Mouse (Mus musculus): ENCODE measurements around the gene Gm10770. TPM values are rescaled to one million over a fixed set of nuclear protein-coding genes. Genes with fewer than 3 reads are reported as not detected.
"Not testable (repeated sequence)": the region's sequence is repeated elsewhere in the genome, so short reads cannot be mapped to it uniquely, and the experiment has no call there.

The Gm10770 gene
- polyA plus RNA-seq, 1 experiment from 2014 or later: not detected

- no peak for DNase-seq
- Histone ChIP-seq H3K36me3 (ENCODE audit: control insufficient read depth, insufficient read depth, low read length) (peaks cover 22% of the 10 kb centered on the region), H3K4me3 (replicated peaks; ENCODE audit: low read depth, low read length) (no peak overlapping the region), H3K27ac (replicated peaks; ENCODE audit: low read depth, low read length) (no peak overlapping the region), H3K4me2 (ENCODE audit: low read length) (no peak overlapping the region), H3K27me3 (ENCODE audit: control insufficient read depth, insufficient read depth, low read length) (no peaks in the 10 kb centered on the region), H3K4me1 (ENCODE audit: control insufficient read depth, insufficient read depth, low read length) (peaks cover 5% of the 10 kb centered on the region), H3K9ac (replicated peaks; ENCODE audit: low read length) (no peak overlapping the region), H3K9me3 (ENCODE audit: control insufficient read depth, low read length) (peaks cover 19% of the 10 kb centered on the region)
- WGBS: 91% methylated on average over 2 of the region's 2 CpGs
- no peak for ATAC-seq (ENCODE audit: low FRiP score, low TSS enrichment)
Observed at GRCm38 (mm10) chr2:150132773-150133172, 46.7 kb downstream of the Gm10770 start.

GRCm38 (mm10) chr2:150132002-150132401 is 47.5 kb downstream of the Gm10770 start:
- H3K4me3 ChIP-seq (replicated peaks; ENCODE audit: low read depth, low read length); H3K27ac ChIP-seq (replicated peaks; ENCODE audit: low read depth, low read length); H3K9ac ChIP-seq (replicated peaks; ENCODE audit: low read length); H3K4me2 ChIP-seq (ENCODE audit: low read length); H3K27me3 ChIP-seq (ENCODE audit: control insufficient read depth, insufficient read depth, low read length); H3K4me1 ChIP-seq (ENCODE audit: control insufficient read depth, insufficient read depth, low read length); ATAC-seq (ENCODE audit: low FRiP score, low TSS enrichment); DNase-seq: not testable (repeated sequence)
- WGBS: 92% methylated on average over 1 of the region's 1 CpGs
- Histone ChIP-seq H3K36me3 (ENCODE audit: control insufficient read depth, insufficient read depth, low read length) (peaks cover 22% of the 10 kb centered on the region), H3K9me3 (ENCODE audit: control insufficient read depth, low read length) (peaks cover 22% of the 10 kb centered on the region)

Other genes with a start within 250 kb of the Gm10770 start
- gene Zfp120, start 43.0 kb downstream of the Gm10770 start, polyA plus RNA-seq (2014; fragmentation: Nextera tagmentation; extraction: Ambion mirVana): 13.2 and 15.8 TPM in 2 replicates
- gene Gm14139, start 2.1 kb upstream of the Gm10770 start, polyA plus RNA-seq (2014; fragmentation: Nextera tagmentation; extraction: Ambion mirVana): not detected in 2 replicates
- 11.3 and 12.3 TPM in 2 replicates for gene Zfp937, start 38.4 kb upstream of the Gm10770 start, polyA plus RNA-seq (2014; fragmentation: Nextera tagmentation; extraction: Ambion mirVana)
- gene Gm21994, start 75.9 kb upstream of the Gm10770 start, polyA plus RNA-seq (2014; fragmentation: Nextera tagmentation; extraction: Ambion mirVana): 1.8 and 2.8 TPM in 2 replicates
- 0.12 TPM in 1 of 2 replicates, not detected in the other for gene Gm14124, start 77.8 kb upstream of the Gm10770 start, polyA plus RNA-seq (2014; fragmentation: Nextera tagmentation; extraction: Ambion mirVana)
- 0.95 and 0.98 TPM in 2 replicates for gene Gm10130, start 144.0 kb upstream of the Gm10770 start, polyA plus RNA-seq (2014; fragmentation: Nextera tagmentation; extraction: Ambion mirVana)
- gene 3300002I08Rik, start 183.1 kb upstream of the Gm10770 start, polyA plus RNA-seq (2014; fragmentation: Nextera tagmentation; extraction: Ambion mirVana): 14.8 and 19.7 TPM in 2 replicates